Mouse (Mus musculus) neural tube, embryonic 13.5 days (tissue): ENCODE results near the gene Gm3409. TPM values are rescaled to one million over a fixed set of nuclear protein-coding genes. Genes with fewer than 3 reads are reported as not detected.

Source experiments
- ATAC-seq: fragments of 200-750 bp; cut with Nextera tagmentation; 2 replicates; pipeline ENCODE4 v1.8.0; 2017; ENCODE audit warnings: low read depth, mild to moderate bottlenecking, moderate TSS enrichment, moderate library complexity
- H3K27ac ChIP-seq: fragments of 300-500 bp; sonication (generic); replicated peaks from 2 replicates; pipeline ENCODE4 v1.5.1; 2015; ENCODE audit warnings: moderate library complexity, mild to moderate bottlenecking, inconsistent platforms
- H3K27me3 ChIP-seq: fragments of 300-500 bp; sonication (generic); 2 replicates; pipeline ENCODE4 v1.6.1; 2015; ENCODE audit warnings: mild to moderate bottlenecking, inconsistent platforms
- H3K36me3 ChIP-seq: fragments of 300-500 bp; sonication (generic); 2 replicates; pipeline ENCODE4 v1.6.1; 2015; ENCODE audit warnings: mild to moderate bottlenecking, inconsistent platforms
- H3K4me1 ChIP-seq: fragments of 300-500 bp; sonication (generic); replicated peaks from 2 replicates; pipeline ENCODE4 v1.6.1; 2015; ENCODE audit warnings: inconsistent platforms
- H3K4me2 ChIP-seq: fragments of 300-500 bp; sonication (generic); 2 replicates; pipeline ENCODE4 v1.6.1; 2015; ENCODE audit warnings: inconsistent platforms, mild to moderate bottlenecking, moderate library complexity
- H3K4me3 ChIP-seq: fragments of 300-500 bp; sonication (generic); 2 replicates; pipeline ENCODE4 v1.5.1; 2015; ENCODE audit warnings: mild to moderate bottlenecking, inconsistent platforms
- H3K9ac ChIP-seq: fragments of 300-500 bp; sonication (generic); 2 replicates; pipeline ENCODE4 v1.6.1; 2015; ENCODE audit warnings: moderate library complexity, mild to moderate bottlenecking, inconsistent platforms
- H3K9me3 ChIP-seq: fragments of 300-500 bp; sonication (generic); 2 replicates; pipeline ENCODE4 v1.6.1; 2016; ENCODE audit warnings: inconsistent platforms
- WGBS: fragments of 180-500 bp; shearing (Covaris S2); methylation state at CpG from one replicate; pipeline ENCODE4 v1.1.7; 2015; 5-methylcytosine and 5-hydroxymethylcytosine counted together
- polyA plus RNA-seq: library from polyadenylated mRNA; unstranded; fragments of >200 nt; fragmentation: Nextera tagmentation; extraction: Ambion mirVana; gene quantifications from 2 replicates; pipeline ENCODE4 v1.2.1, GENCODE M21; 2015

The Gm3409 gene
- polyA plus RNA-seq, 1 experiment from 2014 or later: not detected

DNA sequence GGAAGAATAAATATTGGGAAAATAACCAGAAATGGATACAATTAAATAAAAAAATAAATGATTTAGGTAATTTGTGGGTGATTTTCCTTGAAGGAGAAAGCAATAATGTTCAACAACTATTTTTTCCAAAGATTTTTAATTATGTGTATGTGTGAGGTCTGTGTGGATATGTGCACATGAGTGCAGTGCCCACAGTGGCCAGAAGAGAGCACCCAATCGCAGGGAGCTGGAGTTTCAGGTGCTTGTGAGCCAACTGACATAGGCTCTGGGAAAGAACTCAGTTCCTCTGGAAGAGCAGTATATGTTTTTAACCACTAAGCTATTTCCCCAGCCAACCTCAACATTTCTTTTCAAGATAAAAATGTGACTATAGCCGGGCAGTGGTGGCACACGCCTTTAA lies 39.2 kb downstream of the Gm3409 start:
- no peak overlapping the region for H3K4me3 ChIP-seq
- no peak overlapping the region for H3K27ac ChIP-seq
- no peak overlapping the region for H3K4me2 ChIP-seq
- 0 out of 2 replicates have a peak, but pooled peaks cover 4% of the 10 kb centered on the region for H3K9me3 ChIP-seq
- peaks cover 14% of the 10 kb centered on the region for H3K27me3 ChIP-seq
- no peaks in the 10 kb centered on the region for H3K36me3 ChIP-seq
- H3K9ac ChIP-seq: no peak overlapping the region
- ATAC-seq: no peak
- H3K4me1 ChIP-seq: no peaks in the 10 kb centered on the region
- 89% methylated on average over 3 of the region's 3 CpGs for whole genome bisulfite sequencing

DNA sequence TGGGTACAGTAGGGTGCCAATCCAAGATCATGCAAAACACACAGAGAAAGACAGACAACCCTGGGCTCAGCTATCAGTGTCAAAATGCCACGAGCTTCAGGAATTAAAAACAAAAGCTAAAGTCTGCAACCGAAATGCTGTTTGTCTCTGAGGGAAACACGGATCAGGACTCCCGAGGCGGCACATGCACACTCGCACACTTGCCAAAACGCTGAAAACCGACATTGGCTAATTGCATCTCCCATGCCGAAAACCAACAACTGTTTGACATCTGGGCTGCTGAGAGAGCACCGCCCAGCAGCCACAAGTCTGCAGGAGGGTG lies 46.7 kb downstream of the Gm3409 start:
- no peak; the same call in 1 of the 2 replicates for ATAC-seq
- peaks cover 83% of the 10 kb centered on the region for H3K27me3 ChIP-seq
- whole genome bisulfite sequencing: 8% methylated on average over 10 of the region's 10 CpGs
- H3K27ac ChIP-seq: no peak overlapping the region
- peak overlapping the region; percentile 70 for H3K9ac ChIP-seq
- no peaks in the 10 kb centered on the region for H3K9me3 ChIP-seq
- H3K4me3 ChIP-seq: peak overlapping the region; percentile 59
- H3K4me1 ChIP-seq: peaks cover 24% of the 10 kb centered on the region
- no peaks in the 10 kb centered on the region for H3K36me3 ChIP-seq
- peak overlapping the region; percentile 86 for H3K4me2 ChIP-seq

DNA sequence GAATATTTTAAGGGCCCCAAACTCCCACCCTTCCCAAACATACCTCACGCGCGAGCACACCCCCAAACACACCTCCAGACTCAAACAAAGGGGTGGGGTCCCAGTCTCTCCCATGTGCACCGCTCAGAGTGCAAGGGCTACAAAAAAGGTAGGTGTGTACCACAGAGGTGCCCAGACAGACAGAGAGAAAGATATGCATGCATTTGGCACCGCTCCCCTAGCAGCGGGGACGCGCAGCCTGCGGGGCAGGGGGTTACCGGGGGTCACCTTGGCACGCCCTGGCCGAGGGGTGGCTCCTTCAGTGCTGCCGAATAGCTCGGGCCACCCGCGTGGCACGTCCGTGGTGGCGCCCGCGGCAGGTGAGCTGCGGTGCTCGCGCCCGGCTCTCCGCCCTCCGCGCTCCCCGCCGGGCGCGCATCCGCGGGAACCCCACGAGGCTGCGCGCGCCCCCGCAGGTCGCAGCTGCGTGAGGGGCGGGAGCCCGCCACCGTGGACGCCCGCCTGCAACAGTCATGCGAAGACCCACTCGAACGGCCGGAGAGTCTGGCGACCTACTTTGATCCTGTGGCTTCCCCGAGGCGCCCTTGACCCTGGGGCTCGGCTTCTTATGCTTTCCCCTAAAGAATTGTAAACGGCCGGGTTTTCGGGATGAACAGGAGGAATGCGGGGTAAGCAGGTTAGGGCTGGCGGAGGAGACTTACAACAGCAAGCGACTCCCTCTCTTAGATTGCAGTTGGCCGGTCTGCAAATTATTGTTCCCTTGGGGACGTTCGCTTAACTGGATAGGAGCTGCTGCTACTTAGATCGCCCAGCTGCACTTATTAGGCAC lies 47.2 kb downstream of the Gm3409 start, which contains the start of gene Gpr12:
Gene Gpr12 (minus strand): TSS at position 762 of the 829 bp plus-strand sequence.
- H3K4me1 ChIP-seq: peaks cover 24% of the 10 kb centered on the region
- H3K27ac ChIP-seq: 0 out of 2 replicates have a peak within 1 kb of the TSS, but pooled peaks have one; percentile 39
- ATAC-seq: peak; percentile 77
- under 1% methylated on average over 63 of the region's 64 CpGs for WGBS
- H3K9ac ChIP-seq: peak within 1 kb of the TSS; percentile 70
- no peaks in the 10 kb centered on the region for H3K9me3 ChIP-seq
- peak within 1 kb of the TSS; percentile 86 for H3K4me2 ChIP-seq
- H3K4me3 ChIP-seq: peak within 1 kb of the TSS; percentile 59
- peaks cover 89% of the 10 kb centered on the region for H3K27me3 ChIP-seq
- no peaks in the 10 kb centered on the region for H3K36me3 ChIP-seq

GRCm38 (mm10) chr5:146585307-146585651 lies 47.8 kb downstream of the Gm3409 start:
- peaks cover 94% of the 10 kb centered on the region for H3K27me3 ChIP-seq
- H3K4me1 ChIP-seq: peaks cover 24% of the 10 kb centered on the region
- H3K4me2 ChIP-seq: peak overlapping the region; percentile 86
- H3K4me3 ChIP-seq: peak overlapping the region; percentile 59
- peak; percentile 9; the same call in 1 of the 2 replicates for ATAC-seq
- no peaks in the 10 kb centered on the region for H3K36me3 ChIP-seq
- H3K9ac ChIP-seq: peak overlapping the region; percentile 70
- WGBS: 5% methylated on average over 10 of the region's 10 CpGs
- H3K9me3 ChIP-seq: no peaks in the 10 kb centered on the region
- H3K27ac ChIP-seq: no peak overlapping the region

GRCm38 (mm10) chr5:146586357-146587070 lies 49.1 kb downstream of the Gm3409 start:
- Histone ChIP-seq H3K27ac (no peak overlapping the region), H3K4me3 (no peak overlapping the region), H3K9ac (no peak overlapping the region), H3K4me2 (no peak overlapping the region), H3K4me1 (peaks cover 24% of the 10 kb centered on the region), H3K36me3 (no peaks in the 10 kb centered on the region), H3K27me3 (peaks cover 93% of the 10 kb centered on the region), H3K9me3 (no peaks in the 10 kb centered on the region)
- no peak for ATAC-seq
- 75% methylated on average over 8 of the region's 8 CpGs for WGBS

Other genes with a start within 250 kb of the Gm3409 start
- gene Wasf3, start 152.7 kb upstream of the Gm3409 start, polyA plus RNA-seq: 14.4 and 14.8 TPM in 2 replicates
- not detected in 2 replicates for gene Gm6408, start 55.7 kb upstream of the Gm3409 start, polyA plus RNA-seq
- gene Gm6370, start 46.3 kb upstream of the Gm3409 start, polyA plus RNA-seq: not detected in 2 replicates
- gene 4930449I24Rik, start 35.2 kb upstream of the Gm3409 start, polyA plus RNA-seq: not detected in 2 replicates
- not detected in 2 replicates for gene Gm3402, start 23.5 kb upstream of the Gm3409 start, polyA plus RNA-seq
- gene Gm3404, start 11.8 kb upstream of the Gm3409 start, polyA plus RNA-seq: not detected in 2 replicates
- gene Gm3415, start 18.5 kb downstream of the Gm3409 start, polyA plus RNA-seq: not detected in 2 replicates
- gene Gpr12, start 47.6 kb downstream of the Gm3409 start, polyA plus RNA-seq: 8.8 and 11.4 TPM in 2 replicates